Mouse (Mus musculus) limb, embryonic 15.5 days (tissue): ENCODE data around the gene Coa3. TPM values are rescaled to one million over a fixed set of nuclear protein-coding genes. Genes with fewer than 3 reads are reported as not detected.
A peak's percentile ranks its signal among the peaks of the same experiment; 100 is the strongest.

Experiments used
- ATAC-seq: fragments of 200-750 bp; cut with Nextera tagmentation; 2 replicates; pipeline ENCODE4 v1.8.0; 2017; ENCODE audit warnings: low read depth, moderate TSS enrichment; ENCODE audit not compliant: insufficient number of reproducible peaks, low FRiP score, low TSS enrichment
- H3K27ac ChIP-seq: fragments of 300-500 bp; sonication (generic); 2 replicates; pipeline ENCODE4 v1.5.1; 2015; ENCODE audit warnings: moderate library complexity, mild to moderate bottlenecking, inconsistent platforms
- H3K27me3 ChIP-seq: fragments of 300-500 bp; sonication (generic); 2 replicates; pipeline ENCODE4 v1.6.1; 2015; ENCODE audit warnings: inconsistent platforms
- H3K36me3 ChIP-seq: fragments of 300-500 bp; sonication (generic); 2 replicates; pipeline ENCODE4 v1.6.1; 2015; ENCODE audit warnings: inconsistent platforms
- H3K4me1 ChIP-seq: fragments of 300-500 bp; sonication (generic); 2 replicates; pipeline ENCODE4 v1.6.1; 2015; ENCODE audit warnings: inconsistent platforms
- H3K4me2 ChIP-seq: fragments of 300-500 bp; sonication (generic); 2 replicates; pipeline ENCODE4 v1.6.1; 2015; ENCODE audit warnings: mild to moderate bottlenecking, inconsistent platforms
- H3K4me3 ChIP-seq: fragments of 300-500 bp; sonication (generic); 2 replicates; pipeline ENCODE4 v1.5.1; 2015; ENCODE audit warnings: mild to moderate bottlenecking, inconsistent platforms
- H3K9ac ChIP-seq: fragments of 300-500 bp; sonication (generic); 2 replicates; pipeline ENCODE4 v1.6.1; 2015; ENCODE audit warnings: inconsistent platforms
- H3K9me3 ChIP-seq: fragments of 300-500 bp; sonication (generic); 2 replicates; pipeline ENCODE4 v1.6.1; 2016; ENCODE audit warnings: inconsistent platforms
- WGBS: fragments of 180-500 bp; shearing (Covaris S2); methylation state at CpG from one replicate; pipeline ENCODE4 v1.1.7; 2015; 5-methylcytosine and 5-hydroxymethylcytosine counted together
- polyA plus RNA-seq: library from polyadenylated mRNA; unstranded; fragments of >200 nt; fragmentation: Nextera tagmentation; extraction: Ambion mirVana; gene quantifications from 2 replicates; pipeline ENCODE4 v1.2.1, GENCODE M21; 2015

Gene Coa3
- polyA plus RNA-seq, 1 experiment from 2014 or later = 154 TPM

- WGBS = under 1% methylated on average over 30 of the region's 30 CpGs
- Histone ChIP-seq H3K36me3 (peaks cover 18% of the 10 kb centered on the region; the same call in 1 of the 2 replicates), H3K9ac (peak overlapping the region; percentile 61), H3K9me3 (no peaks in the 10 kb centered on the region), H3K4me1 (peaks cover 61% of the 10 kb centered on the region), H3K4me3 (peak overlapping the region; percentile 58), H3K4me2 (peak overlapping the region; percentile 97), H3K27ac (peak overlapping the region; percentile 77), H3K27me3 (peaks cover 38% of the 10 kb centered on the region)
- ATAC-seq = no peak; the same call in 1 of the 2 replicates
These were observed 18.0 kb downstream of the Coa3 start for GRCm38 (mm10) chr11:101260826-101261380.

GRCm38 (mm10) chr11:101259948-101260825 lies 18.7 kb downstream of the Coa3 start, which contains the start of gene Wnk4:
Gene Wnk4 (plus strand): TSS chr11:101260567.
- Histone ChIP-seq H3K4me3 (peak within 1 kb of the TSS; percentile 58), H3K9me3 (no peaks in the 10 kb centered on the region), H3K27ac (peak within 1 kb of the TSS; percentile 77), H3K4me1 (peaks cover 58% of the 10 kb centered on the region), H3K4me2 (peak within 1 kb of the TSS; percentile 97), H3K36me3 (peaks cover 19% of the 10 kb centered on the region; the same call in 1 of the 2 replicates), H3K27me3 (peaks cover 31% of the 10 kb centered on the region), H3K9ac (peak within 1 kb of the TSS; percentile 61)
- 0% methylated on average over 43 of the region's 43 CpGs for WGBS
- ATAC-seq = peak; percentile 79

GRCm38 (mm10) chr11:101259261-101259712 lies 19.6 kb downstream of the Coa3 start:
- Histone ChIP-seq H3K36me3 (peaks cover 19% of the 10 kb centered on the region; the same call in 1 of the 2 replicates), H3K4me1 (peaks cover 58% of the 10 kb centered on the region), H3K9me3 (no peaks in the 10 kb centered on the region), H3K27me3 (peaks cover 25% of the 10 kb centered on the region), H3K4me2 (peak overlapping the region; percentile 97), H3K4me3 (peak overlapping the region; percentile 58; the same call in 1 of the 2 replicates), H3K27ac (peak overlapping the region; percentile 77), H3K9ac (no peak overlapping the region)
- WGBS = 16% methylated on average over 6 of the region's 6 CpGs
- 0 out of 2 replicates have a peak, but pooled peaks have one; percentile 0 for ATAC-seq

GRCm38 (mm10) chr11:101255826-101256775 lies 22.8 kb downstream of the Coa3 start:
- Histone ChIP-seq H3K27me3 (no peaks in the 10 kb centered on the region), H3K36me3 (peaks cover 19% of the 10 kb centered on the region; the same call in 1 of the 2 replicates), H3K4me2 (no peak overlapping the region), H3K4me1 (peaks cover 43% of the 10 kb centered on the region), H3K9ac (no peak overlapping the region), H3K4me3 (no peak overlapping the region), H3K9me3 (no peaks in the 10 kb centered on the region), H3K27ac (no peak overlapping the region)
- 90% methylated on average over 13 of the region's 13 CpGs for WGBS
- no peak for ATAC-seq

- peak within 1 kb of the TSS; percentile 92 for H3K27ac ChIP-seq
- peak within 1 kb of the TSS; percentile 68 for H3K4me3 ChIP-seq
- H3K9ac ChIP-seq = peak within 1 kb of the TSS; percentile 65
- peaks cover 18% of the 10 kb centered on the region; the same call in 1 of the 2 replicates for H3K36me3 ChIP-seq
- no peaks in the 10 kb centered on the region for H3K27me3 ChIP-seq
- peak; percentile 66 for ATAC-seq
- peaks cover 20% of the 10 kb centered on the region for H3K4me1 ChIP-seq
- H3K4me2 ChIP-seq = peak within 1 kb of the TSS; percentile 85
- H3K9me3 ChIP-seq = no peaks in the 10 kb centered on the region
- under 1% methylated on average over 40 of the region's 40 CpGs for WGBS
These were observed 25.1 kb downstream of the Coa3 start, which contains the start of gene Vps25 for GRCm38 (mm10) chr11:101253613-101254389. Gene Vps25 (plus strand): TSS chr11:101253707.

- Histone ChIP-seq H3K27ac (peak overlapping the region; percentile 92), H3K4me1 (peaks cover 18% of the 10 kb centered on the region), H3K9ac (peak overlapping the region; percentile 15), H3K36me3 (peaks cover 11% of the 10 kb centered on the region; the same call in 1 of the 2 replicates), H3K9me3 (no peaks in the 10 kb centered on the region), H3K4me3 (peak overlapping the region; percentile 68), H3K4me2 (peak overlapping the region; percentile 85), H3K27me3 (peaks cover under 1% of the 10 kb centered on the region; the same call in 1 of the 2 replicates)
- 7% methylated on average over 7 of the region's 7 CpGs for WGBS
- no peak for ATAC-seq
These were observed 26.0 kb downstream of the Coa3 start for GRCm38 (mm10) chr11:101252941-101253340.

- no peak overlapping the region for H3K4me3 ChIP-seq
- H3K9ac ChIP-seq = no peak overlapping the region
- H3K36me3 ChIP-seq = peaks cover 3% of the 10 kb centered on the region; the same call in 1 of the 2 replicates
- no peak for ATAC-seq
- H3K4me1 ChIP-seq = peaks cover 33% of the 10 kb centered on the region
- H3K27ac ChIP-seq = no peak overlapping the region
- WGBS = 74% methylated on average over 2 of the region's 2 CpGs
- H3K27me3 ChIP-seq = peaks cover 9% of the 10 kb centered on the region
- H3K9me3 ChIP-seq = no peaks in the 10 kb centered on the region
- no peak overlapping the region for H3K4me2 ChIP-seq
These were observed 27.9 kb downstream of the Coa3 start for GRCm38 (mm10) chr11:101251031-101251430.

- Histone ChIP-seq H3K36me3 (no peaks in the 10 kb centered on the region), H3K9ac (no peak overlapping the region), H3K4me2 (no peak overlapping the region), H3K4me3 (no peak overlapping the region), H3K27ac (no peak overlapping the region), H3K27me3 (peaks cover 12% of the 10 kb centered on the region), H3K9me3 (no peaks in the 10 kb centered on the region), H3K4me1 (peaks cover 36% of the 10 kb centered on the region)
- WGBS = 25% methylated on average over 14 of the region's 14 CpGs
- ATAC-seq = no peak
These were observed 30.5 kb downstream of the Coa3 start for GRCm38 (mm10) chr11:101248258-101248994.

GRCm38 (mm10) chr11:101247521-101248030 lies 31.3 kb downstream of the Coa3 start:
- Histone ChIP-seq H3K4me2 (peak overlapping the region; percentile 96; the same call in 1 of the 2 replicates), H3K27ac (no peak overlapping the region), H3K9me3 (no peaks in the 10 kb centered on the region), H3K4me1 (peaks cover 33% of the 10 kb centered on the region), H3K9ac (no peak overlapping the region), H3K27me3 (peaks cover 12% of the 10 kb centered on the region), H3K36me3 (no peaks in the 10 kb centered on the region), H3K4me3 (peak overlapping the region; percentile 64; the same call in 1 of the 2 replicates)
- ATAC-seq = no peak
- 79% methylated on average over 6 of the region's 6 CpGs for WGBS

- H3K36me3 ChIP-seq = no peaks in the 10 kb centered on the region
- peaks cover 12% of the 10 kb centered on the region for H3K27me3 ChIP-seq
- WGBS = 6% methylated on average over 7 of the region's 7 CpGs
- no peaks in the 10 kb centered on the region for H3K9me3 ChIP-seq
- peak overlapping the region; percentile 67 for H3K9ac ChIP-seq
- H3K4me1 ChIP-seq = peaks cover 33% of the 10 kb centered on the region
- H3K4me3 ChIP-seq = peak overlapping the region; percentile 64
- ATAC-seq = no peak; the same call in 1 of the 2 replicates
- 0 out of 2 replicates have a peak overlapping the region, but pooled peaks have one; percentile 82 for H3K27ac ChIP-seq
- H3K4me2 ChIP-seq = peak overlapping the region; percentile 96
These were observed 32.3 kb downstream of the Coa3 start for GRCm38 (mm10) chr11:101246702-101247012.
